Mouse (Mus musculus) spleen, adult 2 months (tissue): ENCODE measurements around the gene Shank2.

ENCODE experiments used
- CTCF ChIP-seq: fragments of 200-500 bp; IDR thresholded peaks from 2 replicates; pipeline ENCODE4 v1.5.1; 2011; ENCODE audit warnings: mild to moderate bottlenecking, inconsistent platforms; ENCODE audit not compliant: insufficient read depth, insufficient read length, insufficient replicate concordance; ENCODE audit errors: extremely low read depth
- POLR2A ChIP-seq: fragments of 200-500 bp; IDR thresholded peaks from 2 replicates; pipeline ENCODE4 v1.6.1; 2011; ENCODE audit warnings: low read depth, low read length, inconsistent platforms

DNA sequence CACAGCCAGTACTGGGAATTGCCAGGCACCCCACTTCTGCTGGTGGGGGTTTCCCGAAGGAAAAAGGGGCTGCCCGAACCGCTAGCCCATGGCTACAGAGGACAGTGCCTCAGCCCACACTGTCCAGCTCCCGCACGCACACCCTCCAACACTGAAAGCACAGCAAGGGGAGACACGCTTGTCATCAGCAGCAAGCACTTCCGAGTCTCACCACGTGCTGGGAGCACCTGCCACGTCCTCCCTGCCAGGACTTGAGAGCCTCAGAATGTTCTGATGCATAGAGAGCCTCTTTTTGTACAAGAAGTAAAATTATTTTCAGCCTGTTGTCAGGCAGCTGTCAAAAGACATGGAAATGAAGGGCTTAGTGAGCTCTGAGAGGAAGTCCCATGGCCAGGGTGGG lies 169.0 kb downstream of the Shank2 start:
- TF ChIP-seq CTCF (no peak), POLR2A (no peak)
